Mouse (Mus musculus): ENCODE measurements around the gene Gm49320. TPM values are rescaled to one million over a fixed set of nuclear protein-coding genes. Genes with fewer than 3 reads are reported as not detected.

The Gm49320 gene
- polyA plus RNA-seq, 1 experiment from 2014 or later: 2.2 TPM

DNA sequence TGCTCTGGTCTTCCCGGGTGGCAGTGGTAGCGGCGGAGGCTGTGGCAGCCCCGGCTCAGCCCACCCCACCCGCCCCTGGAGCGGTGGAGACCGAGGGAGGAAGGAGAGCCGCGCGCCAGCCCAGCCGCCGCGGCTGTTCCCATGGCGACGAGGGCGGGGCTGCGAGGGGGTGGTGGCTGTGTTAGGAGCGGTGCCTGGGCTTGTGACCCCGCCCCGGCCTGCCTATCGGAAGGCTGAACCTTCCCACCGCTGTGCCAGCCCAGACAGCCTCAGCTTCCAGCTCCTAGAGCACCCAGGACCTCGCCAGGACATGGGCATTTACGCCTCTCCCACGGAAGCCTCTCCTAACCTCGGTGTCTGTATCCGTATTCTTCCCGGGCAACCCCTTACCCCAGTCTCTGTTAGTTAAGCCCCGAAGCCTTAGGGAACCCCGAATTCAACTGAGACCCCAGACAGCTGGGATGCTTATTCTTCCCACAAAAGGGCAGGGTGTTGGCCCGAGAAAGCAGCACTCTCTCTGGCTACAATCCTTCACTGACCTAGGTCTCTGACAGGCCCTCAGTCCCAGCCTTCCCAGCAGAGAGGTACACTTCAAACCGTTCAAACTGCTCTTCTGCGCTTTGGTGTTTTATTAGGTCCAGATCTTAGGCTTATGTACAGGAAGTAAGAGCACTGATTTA, 20.6 kb downstream of the Gm49320 start, which contains the start of gene Ctxn1:
TSS of gene Ctxn1 (minus strand) at position 150 of the 680 bp plus-strand sequence.
- peak within 1 kb of the TSS; percentile 57 for H3K4me3 ChIP-seq (ENCODE audit: low read length)
- peaks cover 74% of the 10 kb centered on the region for H3K36me3 ChIP-seq (ENCODE audit: control insufficient read depth, insufficient read depth, low read length)
- peaks cover 19% of the 10 kb centered on the region for H3K4me1 ChIP-seq (ENCODE audit: control insufficient read depth, insufficient read depth, low read length)
- WGBS: 6% methylated on average over 32 of the region's 33 CpGs
- peak within 1 kb of the TSS; percentile 42 for H3K27ac ChIP-seq (ENCODE audit: low read depth, low read length)
- H3K27me3 ChIP-seq (ENCODE audit: control insufficient read depth, insufficient read depth, low read length): no peaks in the 10 kb centered on the region
- H3K9ac ChIP-seq (ENCODE audit: low read depth, low read length): peak within 1 kb of the TSS; percentile 87
- peak; percentile 94 for ATAC-seq (ENCODE audit: low FRiP score, low TSS enrichment)
- H3K4me2 ChIP-seq (replicated peaks; ENCODE audit: low read depth, low read length): peak within 1 kb of the TSS; percentile 70
- no peaks in the 10 kb centered on the region for H3K9me3 ChIP-seq (ENCODE audit: control insufficient read depth, low read length)

DNA sequence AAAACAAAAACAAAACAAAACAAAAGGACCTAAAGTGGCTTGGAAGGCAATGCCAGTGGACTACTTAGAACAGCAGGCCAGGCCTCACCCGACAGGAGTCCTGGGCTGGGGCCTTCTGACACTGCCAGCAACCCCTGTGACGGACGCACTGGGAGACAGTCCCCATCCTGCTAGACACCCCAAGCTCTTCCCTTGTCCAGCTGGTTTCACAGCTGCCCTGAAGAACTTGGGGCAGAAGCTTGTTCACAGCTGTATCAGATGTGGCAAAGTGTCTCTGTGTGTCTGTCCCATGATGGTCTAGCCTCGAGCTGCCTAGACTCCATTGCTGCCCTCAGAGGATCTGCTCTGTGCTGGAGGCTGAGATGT, 21.1 kb downstream of the Gm49320 start:
- H3K9me3 ChIP-seq (ENCODE audit: control insufficient read depth, low read length): no peaks in the 10 kb centered on the region
- no peak overlapping the region for H3K27ac ChIP-seq (ENCODE audit: low read depth, low read length)
- 0 out of 2 replicates have a peak overlapping the region, but pooled peaks have one; percentile 87 for H3K9ac ChIP-seq (ENCODE audit: low read depth, low read length)
- H3K4me1 ChIP-seq (ENCODE audit: control insufficient read depth, insufficient read depth, low read length): peaks cover 17% of the 10 kb centered on the region
- WGBS: 88% methylated on average over 4 of the region's 4 CpGs
- no peaks in the 10 kb centered on the region for H3K27me3 ChIP-seq (ENCODE audit: control insufficient read depth, insufficient read depth, low read length)
- ATAC-seq (ENCODE audit: low FRiP score, low TSS enrichment): no peak
- peaks cover 75% of the 10 kb centered on the region for H3K36me3 ChIP-seq (ENCODE audit: control insufficient read depth, insufficient read depth, low read length)
- H3K4me3 ChIP-seq (ENCODE audit: low read length): no peak overlapping the region
- no peak overlapping the region; the same call in 1 of the 2 replicates for H3K4me2 ChIP-seq (replicated peaks; ENCODE audit: low read depth, low read length)

DNA sequence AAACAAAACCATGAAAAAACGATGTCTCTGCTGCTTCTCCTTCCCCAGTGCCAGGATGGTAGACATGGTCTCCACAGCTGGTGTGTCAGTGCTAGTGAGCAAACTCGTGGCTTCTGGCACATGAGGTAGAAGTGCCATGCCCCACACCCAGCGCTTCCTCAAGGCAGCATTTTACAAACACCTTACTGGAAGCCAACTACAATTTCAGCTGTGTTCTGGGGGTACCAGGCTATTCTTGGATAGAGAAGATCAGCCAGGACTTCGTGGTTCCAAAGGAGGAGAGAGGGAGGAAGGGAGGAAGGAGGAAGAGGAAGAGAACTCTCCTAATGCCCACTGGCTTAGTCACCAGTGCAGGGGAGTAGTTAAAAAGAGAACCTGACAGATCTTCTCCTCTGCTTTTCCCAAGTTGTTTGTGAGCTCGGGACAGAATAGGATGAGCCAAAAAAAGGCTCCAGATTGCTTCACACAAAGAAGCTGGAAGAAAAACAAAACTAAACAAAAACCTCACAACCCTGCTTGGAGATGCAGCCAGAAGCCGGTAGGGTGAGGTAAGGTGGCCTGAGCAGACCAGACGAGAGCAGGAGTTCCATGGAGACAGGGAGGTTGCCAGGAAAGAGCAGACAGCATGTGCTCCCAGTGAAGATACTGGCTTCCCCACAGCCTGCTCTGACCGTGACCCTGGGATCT, 24.6 kb downstream of the Gm49320 start:
- no peak overlapping the region for H3K9ac ChIP-seq (ENCODE audit: low read depth, low read length)
- WGBS: 87% methylated on average over 8 of the region's 8 CpGs
- no peaks in the 10 kb centered on the region for H3K9me3 ChIP-seq (ENCODE audit: control insufficient read depth, low read length)
- no peak overlapping the region for H3K4me2 ChIP-seq (replicated peaks; ENCODE audit: low read depth, low read length)
- no peak overlapping the region for H3K27ac ChIP-seq (ENCODE audit: low read depth, low read length)
- no peaks in the 10 kb centered on the region for H3K27me3 ChIP-seq (ENCODE audit: control insufficient read depth, insufficient read depth, low read length)
- no peak overlapping the region for H3K4me3 ChIP-seq (ENCODE audit: low read length)
- H3K4me1 ChIP-seq (ENCODE audit: control insufficient read depth, insufficient read depth, low read length): peaks cover 4% of the 10 kb centered on the region; the same call in 1 of the 2 replicates
- H3K36me3 ChIP-seq (ENCODE audit: control insufficient read depth, insufficient read depth, low read length): peaks cover 89% of the 10 kb centered on the region
- ATAC-seq (ENCODE audit: low FRiP score, low TSS enrichment): no peak

DNA sequence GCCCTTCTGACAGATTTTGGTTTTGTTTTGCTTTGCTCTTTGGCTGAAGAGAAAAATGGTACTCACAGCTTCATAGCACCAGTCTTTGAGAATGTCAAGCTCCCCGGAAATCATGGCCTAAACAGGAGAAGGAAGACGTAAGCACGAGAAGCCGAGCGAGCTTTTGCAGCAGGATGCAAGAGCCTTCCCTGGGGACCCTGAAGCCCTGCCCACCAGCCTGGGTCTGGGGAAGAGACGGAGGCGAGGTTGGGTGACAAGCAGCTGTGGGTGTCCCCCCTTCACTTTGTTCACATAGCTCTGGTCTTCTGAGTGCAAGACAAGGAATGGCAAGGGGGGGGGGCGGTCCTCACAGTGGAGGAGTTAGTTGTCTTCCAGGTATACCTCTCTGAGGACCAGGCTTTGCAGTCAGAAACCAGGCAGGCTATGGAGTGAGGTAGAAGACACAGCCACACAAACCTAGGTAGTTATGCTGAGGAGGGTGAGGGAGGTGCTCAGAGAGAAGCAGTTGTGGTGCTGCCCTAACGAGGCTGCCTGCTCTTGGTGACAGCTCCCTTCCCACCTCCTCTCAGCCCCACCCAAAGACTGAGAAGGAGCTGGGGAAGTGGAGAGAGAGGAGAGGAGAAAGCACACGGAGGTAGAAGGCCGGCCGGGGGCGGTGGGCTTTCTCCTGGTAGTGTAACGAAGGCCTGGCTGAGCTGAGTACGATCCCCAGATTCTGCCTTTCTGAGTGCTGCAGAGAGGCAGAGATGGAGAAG, 26.7 kb downstream of the Gm49320 start:
- no peak overlapping the region for H3K27ac ChIP-seq (ENCODE audit: low read depth, low read length)

DNA sequence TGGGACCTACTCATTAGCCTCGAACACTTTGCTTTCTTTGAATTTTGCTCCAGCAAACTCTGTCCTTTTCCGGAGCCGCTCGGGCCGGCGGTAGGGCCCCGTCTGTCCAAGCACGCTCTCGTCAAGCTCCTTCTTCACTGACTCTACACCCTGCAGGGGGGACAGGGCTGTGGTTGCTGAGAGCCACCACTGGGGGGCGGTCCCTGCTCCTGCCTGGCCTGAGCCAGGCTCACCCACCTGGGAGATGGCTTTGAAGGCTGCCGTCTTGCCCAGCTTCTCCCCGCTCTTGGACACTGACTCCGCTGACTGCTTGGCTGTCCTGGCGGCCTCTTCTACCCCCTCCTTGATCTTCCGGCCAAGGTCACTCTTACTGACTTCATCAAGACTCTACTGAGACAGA, 29.0 kb downstream of the Gm49320 start:
- Histone ChIP-seq H3K4me1 (ENCODE audit: control insufficient read depth, insufficient read depth, low read length) (no peaks in the 10 kb centered on the region), H3K9me3 (ENCODE audit: control insufficient read depth, low read length) (no peaks in the 10 kb centered on the region), H3K27ac (ENCODE audit: low read depth, low read length) (no peak overlapping the region), H3K9ac (ENCODE audit: low read depth, low read length) (no peak overlapping the region), H3K4me2 (replicated peaks; ENCODE audit: low read depth, low read length) (no peak overlapping the region), H3K4me3 (ENCODE audit: low read length) (no peak overlapping the region), H3K36me3 (ENCODE audit: control insufficient read depth, insufficient read depth, low read length) (peaks cover 89% of the 10 kb centered on the region), H3K27me3 (ENCODE audit: control insufficient read depth, insufficient read depth, low read length) (no peaks in the 10 kb centered on the region)
- 82% methylated on average over 15 of the region's 15 CpGs for WGBS
- peak; percentile 66 for ATAC-seq (ENCODE audit: low FRiP score, low TSS enrichment)

More for the DNA sequence above, 26.7 kb downstream of the Gm49320 start:
- Histone ChIP-seq H3K4me1 (ENCODE audit: control insufficient read depth, insufficient read depth, low read length) (no peaks in the 10 kb centered on the region), H3K27me3 (ENCODE audit: control insufficient read depth, insufficient read depth, low read length) (no peaks in the 10 kb centered on the region), H3K9me3 (ENCODE audit: control insufficient read depth, low read length) (no peaks in the 10 kb centered on the region), H3K4me2 (replicated peaks; ENCODE audit: low read depth, low read length) (no peak overlapping the region), H3K36me3 (ENCODE audit: control insufficient read depth, insufficient read depth, low read length) (peaks cover 100% of the 10 kb centered on the region), H3K9ac (ENCODE audit: low read depth, low read length) (no peak overlapping the region), H3K4me3 (ENCODE audit: low read length) (no peak overlapping the region)
- no peak for ATAC-seq (ENCODE audit: low FRiP score, low TSS enrichment)
- 93% methylated on average over 15 of the region's 15 CpGs for WGBS

DNA sequence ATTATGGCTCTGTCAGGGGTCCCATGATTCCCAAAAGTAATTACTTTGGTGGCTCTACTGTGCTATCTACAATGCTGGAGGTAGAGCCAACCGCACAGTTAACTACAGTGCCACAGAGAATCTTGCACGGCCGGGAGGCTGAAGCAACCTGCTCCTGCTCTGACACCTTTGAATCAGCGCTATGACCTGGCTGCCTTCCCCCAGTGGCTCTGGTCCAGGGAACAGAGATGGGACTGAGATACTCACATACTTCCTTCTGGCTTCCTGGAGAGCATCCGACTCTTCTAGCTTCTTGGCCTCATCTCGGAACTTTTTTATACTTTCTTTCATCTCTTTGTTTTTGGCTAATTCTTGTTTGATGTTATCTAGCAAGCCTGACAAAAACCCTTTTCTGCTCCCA, 30.9 kb downstream of the Gm49320 start:
- no peak overlapping the region for H3K27ac ChIP-seq (ENCODE audit: low read depth, low read length)
- H3K4me3 ChIP-seq (ENCODE audit: low read length): no peak overlapping the region
- H3K9me3 ChIP-seq (ENCODE audit: control insufficient read depth, low read length): no peaks in the 10 kb centered on the region
- peaks cover 83% of the 10 kb centered on the region for H3K36me3 ChIP-seq (ENCODE audit: control insufficient read depth, insufficient read depth, low read length)
- no peaks in the 10 kb centered on the region for H3K27me3 ChIP-seq (ENCODE audit: control insufficient read depth, insufficient read depth, low read length)
- H3K4me1 ChIP-seq (ENCODE audit: control insufficient read depth, insufficient read depth, low read length): no peaks in the 10 kb centered on the region
- ATAC-seq (ENCODE audit: low FRiP score, low TSS enrichment): no peak
- 89% methylated on average over 6 of the region's 6 CpGs for whole genome bisulfite sequencing
- H3K9ac ChIP-seq (ENCODE audit: low read depth, low read length): no peak overlapping the region
- H3K4me2 ChIP-seq (replicated peaks; ENCODE audit: low read depth, low read length): no peak overlapping the region

DNA sequence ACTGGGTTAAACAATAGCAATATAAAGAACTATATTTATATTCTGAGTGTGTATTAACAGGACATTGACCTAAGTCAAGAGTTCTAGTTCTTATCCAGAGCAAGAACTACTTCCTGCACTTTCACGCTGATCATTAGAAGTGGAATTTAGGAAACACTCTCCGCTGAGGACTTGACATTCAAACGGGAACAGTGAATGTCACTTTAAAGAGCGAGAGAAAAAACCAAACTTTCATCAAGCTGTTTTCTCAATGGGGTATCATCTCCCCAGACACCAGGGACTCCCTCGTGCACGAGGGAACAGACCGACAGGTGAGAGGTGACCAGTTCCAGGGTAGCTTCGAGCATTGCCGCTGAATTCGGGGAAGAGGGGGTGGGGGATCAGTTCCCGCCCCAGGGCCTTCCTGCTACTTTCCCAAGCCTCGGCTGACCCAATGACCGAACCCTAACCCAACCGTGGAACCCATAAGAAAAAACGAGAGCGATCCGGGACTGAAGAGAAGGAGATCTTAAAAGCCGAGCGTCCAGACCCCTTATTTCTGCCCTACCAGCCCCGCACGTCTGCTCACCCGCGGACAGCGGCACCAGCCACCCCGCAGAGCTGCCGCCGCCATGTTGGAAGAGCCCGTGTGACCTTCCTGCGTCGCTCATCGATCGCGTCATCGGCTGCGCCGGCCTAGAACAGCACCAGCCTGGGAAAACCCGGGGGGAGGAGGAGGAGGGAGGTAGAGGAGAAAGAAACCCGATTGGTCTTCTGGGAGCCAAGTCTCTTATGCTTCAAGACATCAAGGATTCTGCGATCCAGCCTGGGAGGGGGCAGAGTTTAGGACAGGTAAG, 36.8 kb downstream of the Gm49320 start, which contains the start of gene Timm44:
TSS of gene Timm44 (minus strand) at position 639 of the 836 bp plus-strand sequence.
- Histone ChIP-seq H3K4me3 (ENCODE audit: low read length) (peak within 1 kb of the TSS; percentile 85), H3K9me3 (ENCODE audit: control insufficient read depth, low read length) (no peaks in the 10 kb centered on the region), H3K9ac (ENCODE audit: low read depth, low read length) (peak within 1 kb of the TSS; percentile 87), H3K4me2 (replicated peaks; ENCODE audit: low read depth, low read length) (peak within 1 kb of the TSS; percentile 64), H3K4me1 (ENCODE audit: control insufficient read depth, insufficient read depth, low read length) (no peaks in the 10 kb centered on the region), H3K27me3 (ENCODE audit: control insufficient read depth, insufficient read depth, low read length) (no peaks in the 10 kb centered on the region), H3K27ac (ENCODE audit: low read depth, low read length) (no peak within 1 kb of the TSS), H3K36me3 (ENCODE audit: control insufficient read depth, insufficient read depth, low read length) (peaks cover 25% of the 10 kb centered on the region)
- peak; percentile 97 for ATAC-seq (ENCODE audit: low FRiP score, low TSS enrichment)
- 0% methylated on average over 39 of the region's 39 CpGs for WGBS

DNA sequence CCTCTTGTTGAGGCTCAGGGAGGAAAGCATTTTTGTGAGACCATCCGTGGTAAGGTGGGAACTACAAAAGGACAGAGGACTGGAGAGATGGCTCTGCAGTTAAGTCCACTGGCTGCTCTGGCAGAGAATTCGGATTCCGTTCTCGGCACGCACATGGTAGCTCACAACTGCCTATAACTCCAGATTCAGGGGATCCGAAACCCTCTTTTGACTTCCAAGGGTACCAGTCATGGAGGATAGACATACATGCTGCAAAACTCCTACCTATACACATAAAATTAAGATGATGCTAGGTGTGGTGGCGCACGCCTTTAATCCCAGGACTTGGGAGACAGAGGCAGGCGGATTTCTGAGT, 37.4 kb downstream of the Gm49320 start:
- H3K36me3 ChIP-seq (ENCODE audit: control insufficient read depth, insufficient read depth, low read length): peaks cover 22% of the 10 kb centered on the region
- H3K4me3 ChIP-seq (ENCODE audit: low read length): peak overlapping the region; percentile 85
- 30% methylated on average over 9 of the region's 9 CpGs for WGBS
- no peak for ATAC-seq (ENCODE audit: low FRiP score, low TSS enrichment)
- H3K27ac ChIP-seq (ENCODE audit: low read depth, low read length): no peak overlapping the region
- no peaks in the 10 kb centered on the region for H3K9me3 ChIP-seq (ENCODE audit: control insufficient read depth, low read length)
- H3K9ac ChIP-seq (ENCODE audit: low read depth, low read length): peak overlapping the region; percentile 87
- no peaks in the 10 kb centered on the region for H3K4me1 ChIP-seq (ENCODE audit: control insufficient read depth, insufficient read depth, low read length)
- no peaks in the 10 kb centered on the region for H3K27me3 ChIP-seq (ENCODE audit: control insufficient read depth, insufficient read depth, low read length)
- H3K4me2 ChIP-seq (replicated peaks; ENCODE audit: low read depth, low read length): peak overlapping the region; percentile 60

All from kidney, embryonic 14.5 days (tissue).